Mouse (Mus musculus) layer of hippocampus, postnatal 25 days (tissue): ENCODE results near the gene Apol9a. TPM values are rescaled to one million over a fixed set of nuclear protein-coding genes. Genes with fewer than 3 reads are reported as not detected.
A peak's percentile ranks its signal among the peaks of the same experiment; 100 is the strongest.
"Not testable (repeated sequence)": the region's sequence is repeated elsewhere in the genome, so short reads cannot be mapped to it uniquely, and the experiment has no call there.

Experiments used
- DNase-seq, 2 experiments: peaks; one replicate each; pipeline ENCODE4 v3.0.0; 2022; ENCODE audit warnings: mixed read lengths in 2 of 2, low spot score in 1 of 2; ENCODE audit errors: extremely low spot score in 1 of 2
- total RNA-seq, 2 experiments: library from RNA; stranded (reverse); gene quantifications; 2 replicates each; pipeline ENCODE4 v1.2.3; 2021

Apol9a gene
- total RNA-seq = not detected

DNA sequence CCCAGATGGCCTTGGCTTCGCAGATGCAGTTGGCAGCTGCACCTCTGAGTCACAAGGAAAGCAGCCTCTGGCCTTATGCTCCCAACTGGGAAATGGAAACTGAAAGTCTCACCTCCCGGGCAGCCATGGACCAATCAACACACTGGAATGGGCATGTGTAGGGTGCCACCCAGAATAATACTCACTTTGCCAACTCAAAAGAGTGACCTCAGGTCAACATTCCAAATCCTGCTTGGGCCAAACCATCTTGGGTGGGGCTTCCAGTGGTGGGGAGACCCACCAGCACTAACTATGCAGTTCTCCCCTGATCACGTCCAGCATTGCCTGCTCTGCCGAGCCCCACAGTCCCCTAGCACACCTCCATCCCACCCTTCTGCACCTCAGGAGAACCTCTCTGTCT is at the start of gene Apol9a:
Gene Apol9a, minus strand, starts transcription at position 101 of the 400 bp plus-strand sequence.
- not testable (repeated sequence) for DNase-seq

DNA sequence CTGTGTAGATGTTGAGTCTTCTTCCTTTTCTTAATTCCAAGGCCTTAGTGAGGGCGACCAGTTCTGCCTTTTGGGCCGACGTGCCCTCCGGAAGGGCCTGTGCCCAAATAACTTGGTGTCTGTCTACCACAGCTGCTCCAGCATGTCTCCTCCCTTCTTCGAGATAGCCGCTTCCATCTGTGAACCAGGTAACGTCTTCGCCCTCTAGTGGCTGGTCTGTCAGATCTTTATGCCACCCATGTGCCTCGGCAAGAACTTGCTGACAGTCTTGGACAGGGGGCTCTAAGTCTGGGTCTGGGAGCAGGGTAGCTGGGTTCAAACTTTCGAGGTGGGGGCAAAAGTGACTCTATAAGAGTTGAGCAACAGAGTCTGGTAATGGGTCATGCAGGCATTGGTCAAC is 39.0 kb upstream of the Apol9a start:
- not testable (repeated sequence) for DNase-seq

DNA sequence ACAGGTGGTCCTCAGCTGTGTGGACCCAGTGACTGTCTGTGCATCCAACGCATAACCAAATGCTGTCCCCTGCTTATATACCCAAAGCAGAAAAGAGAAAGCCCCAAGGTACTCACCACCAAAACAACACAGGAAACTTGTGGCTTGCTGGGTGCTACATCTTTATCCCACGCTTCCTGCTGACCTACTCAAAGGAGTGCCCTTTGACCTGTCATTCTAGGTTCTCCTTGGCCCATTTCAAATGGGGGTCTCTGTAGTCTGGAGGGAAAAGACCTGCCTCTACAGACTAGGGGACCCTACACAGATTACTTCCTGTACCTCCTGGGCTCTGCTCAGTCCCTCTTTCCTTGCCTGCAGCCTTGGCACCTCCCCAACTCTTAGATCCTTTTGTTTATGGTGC is 36.5 kb upstream of the Apol9a start, which contains the start of gene Apol7b:
Gene Apol7b, minus strand, starts transcription at position 101 of the 400 bp plus-strand sequence.
- not testable (repeated sequence) for DNase-seq

DNA sequence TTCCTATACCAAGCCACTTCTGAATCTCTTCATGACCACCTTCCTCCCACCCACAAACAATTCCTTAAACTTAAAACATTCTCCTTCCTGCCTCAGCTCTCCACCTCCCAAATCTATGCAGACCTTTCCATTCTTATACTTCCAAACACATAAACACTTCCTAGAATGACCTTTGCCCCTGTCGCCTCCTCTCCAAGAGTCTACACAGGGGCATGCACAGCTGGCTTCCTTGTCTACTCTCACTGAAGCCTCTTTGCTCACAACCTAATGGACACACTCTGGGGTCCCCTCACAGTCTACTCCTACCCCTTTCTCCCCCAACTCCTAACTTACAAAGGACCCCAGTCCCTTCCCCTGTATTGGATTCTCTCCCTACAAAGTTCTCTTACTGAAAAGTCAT is 34.7 kb upstream of the Apol9a start:
- DNase-seq = not testable (repeated sequence)

DNA sequence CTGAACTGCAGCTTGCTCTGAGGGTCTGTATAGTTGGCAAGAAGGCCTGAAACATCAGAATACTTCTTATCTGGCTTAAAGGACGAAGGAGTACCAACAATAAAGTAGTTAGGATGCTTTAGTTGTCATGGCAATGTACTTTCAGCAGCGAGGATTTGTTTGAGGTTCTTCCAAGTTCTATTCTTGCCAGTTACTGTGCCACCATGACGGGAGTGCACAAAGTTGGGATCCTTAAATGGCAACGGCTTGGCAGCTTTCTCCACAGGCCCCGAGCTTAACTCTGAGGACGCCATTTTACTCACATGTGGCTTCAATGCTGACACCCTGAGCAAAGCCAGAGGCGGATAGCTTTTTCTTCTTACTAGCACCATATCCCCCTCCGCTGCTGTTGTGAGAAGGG is 33.8 kb upstream of the Apol9a start:
- DNase-seq = peak in 1 of 2 experiments; percentile 3

DNA sequence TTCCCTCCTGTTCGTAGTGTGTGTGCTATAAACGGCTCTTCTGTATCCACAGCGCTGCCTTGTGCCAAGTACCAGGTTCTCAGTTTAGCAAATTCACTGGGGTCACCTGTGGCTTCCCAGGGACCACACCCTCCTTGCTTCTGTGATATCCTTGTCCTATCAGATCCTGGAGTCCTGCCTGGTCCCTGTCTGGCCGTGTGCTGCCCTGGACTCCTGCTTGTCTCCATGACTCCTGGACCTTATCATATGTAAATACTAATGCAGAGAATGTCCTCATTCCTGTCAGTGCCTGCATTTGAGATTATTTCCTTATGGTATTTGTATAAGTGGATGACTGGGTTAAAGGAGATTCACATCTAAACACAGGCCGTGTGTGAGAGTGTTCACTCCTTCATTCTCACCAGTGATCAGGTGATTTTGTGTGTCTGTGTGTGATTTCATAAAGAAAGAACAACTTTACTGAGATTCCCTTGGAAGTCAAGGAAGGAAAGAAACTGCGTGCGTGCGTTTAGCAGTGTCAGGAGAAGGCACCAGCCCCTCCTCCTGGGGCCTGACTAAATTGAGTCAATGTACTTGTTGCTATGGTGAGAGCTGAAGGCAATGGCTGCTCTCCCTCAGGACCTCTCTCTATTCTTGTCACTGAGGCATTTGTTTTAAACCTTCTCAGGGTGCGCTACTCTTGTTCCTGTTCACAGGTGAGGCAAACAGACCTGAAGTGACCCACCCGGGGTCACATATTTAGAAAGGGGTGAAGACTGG is 17.9 kb upstream of the Apol9a start:
- not testable (repeated sequence) for DNase-seq

GRCm38 (mm10) chr15:77422925-77423324 is 12.0 kb upstream of the Apol9a start:
- DNase-seq = not testable (repeated sequence)

DNA sequence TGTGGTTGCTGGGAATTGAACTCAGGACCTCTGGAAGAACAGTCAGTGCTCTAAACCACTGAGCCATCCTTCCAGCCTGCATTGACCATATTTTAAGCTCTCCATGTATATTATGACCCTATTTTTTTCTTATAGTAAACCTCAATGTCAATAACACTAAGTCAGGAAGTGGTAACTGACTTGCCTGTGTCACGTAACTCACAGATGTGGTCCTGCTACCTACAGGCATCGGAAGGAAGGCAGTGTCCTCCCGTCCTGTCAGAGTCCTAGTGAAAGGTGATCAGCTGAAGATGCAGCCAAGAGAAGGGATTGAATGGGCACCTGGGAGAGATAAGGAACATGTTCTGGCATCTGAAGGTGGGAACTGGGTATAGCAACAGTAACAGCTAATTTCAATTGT is 8.7 kb upstream of the Apol9a start:
- not testable (repeated sequence) for DNase-seq

- not testable (repeated sequence) for DNase-seq
Measured at GRCm38 (mm10) chr15:77416655-77417333, 5.9 kb upstream of the Apol9a start.

DNA sequence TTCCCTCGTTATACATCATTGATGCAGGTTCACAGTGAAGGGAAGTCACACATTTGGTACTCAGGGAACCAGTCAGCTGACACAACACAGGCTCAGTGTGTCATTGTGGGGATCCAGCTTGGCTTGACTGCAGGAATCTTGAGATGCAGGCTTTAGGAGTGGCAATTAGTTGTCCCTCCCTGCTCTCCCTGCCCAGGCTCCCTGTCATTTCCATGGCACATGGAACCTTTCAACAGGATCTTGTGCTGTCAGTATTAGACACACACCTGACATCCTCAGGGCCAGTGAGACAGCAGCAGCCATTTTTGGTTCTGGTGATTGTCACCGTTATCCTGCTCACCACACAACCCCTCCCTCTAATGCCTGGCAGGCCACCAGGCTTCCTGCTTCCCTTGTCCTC is 4.7 kb upstream of the Apol9a start:
- DNase-seq = not testable (repeated sequence)

GRCm38 (mm10) chr15:77412695-77413094 is 1.8 kb upstream of the Apol9a start:
- DNase-seq = not testable (repeated sequence)

- DNase-seq = not testable (repeated sequence)
Measured at GRCm38 (mm10) chr15:77406370-77406769, 4.6 kb downstream of the Apol9a start.

GRCm38 (mm10) chr15:77399027-77399426 is 11.9 kb downstream of the Apol9a start, which contains the start of gene Apol7a:
Gene Apol7a (minus strand): TSS chr15:77399110.
- peak in 1 of 2 experiments; percentile 17 for DNase-seq

- DNase-seq = not testable (repeated sequence)
Measured at GRCm38 (mm10) chr15:77397450-77398132, 13.3 kb downstream of the Apol9a start.

DNA sequence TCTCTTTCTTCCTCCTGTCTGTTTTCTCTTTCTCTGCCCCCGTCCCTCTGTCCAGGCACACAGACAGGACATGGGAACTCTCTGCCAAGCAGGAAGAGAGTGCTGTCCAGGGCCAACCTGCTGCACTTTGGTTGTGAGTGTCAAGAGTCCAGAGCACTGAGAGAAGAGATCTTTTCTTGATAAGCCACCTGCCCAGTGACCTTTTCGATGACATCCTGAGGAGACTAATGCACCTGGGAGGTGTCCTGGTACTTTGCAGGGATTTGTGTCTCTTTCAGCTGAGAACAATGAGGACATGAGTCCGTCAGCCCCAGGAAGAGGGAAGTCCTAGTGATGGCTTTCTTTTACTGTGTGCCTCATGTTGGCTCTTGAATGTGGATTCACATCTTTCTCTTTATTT is 17.1 kb downstream of the Apol9a start:
- not testable (repeated sequence) for DNase-seq

DNA sequence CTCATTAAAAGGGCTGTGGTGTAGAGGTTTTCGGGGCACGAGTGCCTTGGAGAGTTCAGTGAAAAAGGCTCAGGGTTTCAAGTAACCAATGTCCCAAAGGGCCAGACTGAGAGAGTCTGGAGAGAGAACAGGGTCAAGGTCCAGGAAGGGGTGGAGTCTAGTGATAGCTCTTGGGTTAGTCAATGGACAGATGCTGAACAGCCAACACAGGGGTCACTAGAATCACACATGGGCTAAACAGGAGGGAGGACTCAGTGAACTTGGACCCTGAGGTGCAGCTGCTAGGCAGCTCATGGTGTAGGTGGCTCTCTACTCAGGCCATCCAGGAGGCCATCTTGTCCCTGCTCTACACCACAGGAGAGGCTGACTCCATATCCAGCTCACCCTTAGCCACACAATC is 23.5 kb downstream of the Apol9a start:
- no peak for DNase-seq

DNA sequence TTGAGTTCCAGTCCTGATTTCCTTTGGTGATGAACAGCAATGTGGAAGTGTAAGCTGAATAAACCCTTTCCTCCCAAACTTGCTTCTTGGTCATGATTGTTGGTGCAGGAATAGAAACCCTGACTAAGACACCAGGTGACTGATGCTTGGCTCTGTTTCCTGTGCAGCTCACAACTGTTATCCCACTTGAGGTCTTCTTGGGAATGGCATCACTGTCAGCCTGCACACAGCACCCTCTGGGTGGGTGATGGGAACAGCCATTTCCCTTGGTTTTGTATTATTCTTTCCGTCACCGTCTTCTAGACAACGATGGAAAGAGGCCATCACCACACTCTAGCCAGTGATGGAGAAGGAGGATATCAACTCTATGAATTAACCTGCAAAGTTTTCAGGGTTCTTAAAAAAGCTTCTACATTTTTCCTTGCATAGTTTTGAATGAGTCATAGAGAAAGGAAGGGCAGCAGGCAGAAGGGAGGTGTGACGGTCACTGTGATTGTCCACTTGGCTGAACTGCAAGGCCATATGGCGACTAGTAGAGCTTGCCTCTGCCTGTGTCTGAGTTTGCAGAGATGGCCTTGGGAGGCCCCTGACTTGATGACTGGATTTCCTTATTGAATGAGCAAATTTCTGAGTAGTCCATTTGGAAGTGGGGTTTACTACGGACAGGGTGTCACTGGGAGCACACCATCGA is 26.4 kb downstream of the Apol9a start:
- DNase-seq = no peak

- no peak for DNase-seq
Measured at GRCm38 (mm10) chr15:77382880-77383279, 28.1 kb downstream of the Apol9a start.

- no peak for DNase-seq
Measured at GRCm38 (mm10) chr15:77382271-77382850, 28.6 kb downstream of the Apol9a start.

DNA sequence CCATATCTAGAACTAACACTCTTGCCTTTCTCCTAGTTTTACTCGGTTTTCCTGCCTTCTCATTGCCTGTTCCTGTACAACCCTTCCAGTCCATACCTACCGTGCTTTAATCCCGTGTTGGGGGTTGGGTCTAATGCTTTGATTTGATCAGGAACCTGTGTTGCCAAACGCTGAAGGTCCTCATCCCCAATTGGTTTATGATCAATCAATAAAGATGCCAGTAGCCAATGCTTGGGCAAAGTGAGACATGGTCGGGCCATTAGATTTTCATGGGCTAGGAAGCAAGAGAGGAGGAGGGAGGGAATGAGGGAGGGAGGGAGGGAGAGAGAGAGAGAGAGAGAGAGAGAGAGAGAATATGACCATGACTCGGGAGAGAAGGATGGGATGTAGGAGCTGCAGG is 29.5 kb downstream of the Apol9a start:
- no peak for DNase-seq
